Mouse (Mus musculus): ENCODE results near the gene Sec22a. TPM values are rescaled to one million over a fixed set of nuclear protein-coding genes. Genes with fewer than 3 reads are reported as not detected.

The Sec22a gene
- polyA plus RNA-seq (2015; fragmentation: Nextera tagmentation; extraction: Ambion mirVana), result 50.4 and 50.8 TPM in 2 replicates

DNA sequence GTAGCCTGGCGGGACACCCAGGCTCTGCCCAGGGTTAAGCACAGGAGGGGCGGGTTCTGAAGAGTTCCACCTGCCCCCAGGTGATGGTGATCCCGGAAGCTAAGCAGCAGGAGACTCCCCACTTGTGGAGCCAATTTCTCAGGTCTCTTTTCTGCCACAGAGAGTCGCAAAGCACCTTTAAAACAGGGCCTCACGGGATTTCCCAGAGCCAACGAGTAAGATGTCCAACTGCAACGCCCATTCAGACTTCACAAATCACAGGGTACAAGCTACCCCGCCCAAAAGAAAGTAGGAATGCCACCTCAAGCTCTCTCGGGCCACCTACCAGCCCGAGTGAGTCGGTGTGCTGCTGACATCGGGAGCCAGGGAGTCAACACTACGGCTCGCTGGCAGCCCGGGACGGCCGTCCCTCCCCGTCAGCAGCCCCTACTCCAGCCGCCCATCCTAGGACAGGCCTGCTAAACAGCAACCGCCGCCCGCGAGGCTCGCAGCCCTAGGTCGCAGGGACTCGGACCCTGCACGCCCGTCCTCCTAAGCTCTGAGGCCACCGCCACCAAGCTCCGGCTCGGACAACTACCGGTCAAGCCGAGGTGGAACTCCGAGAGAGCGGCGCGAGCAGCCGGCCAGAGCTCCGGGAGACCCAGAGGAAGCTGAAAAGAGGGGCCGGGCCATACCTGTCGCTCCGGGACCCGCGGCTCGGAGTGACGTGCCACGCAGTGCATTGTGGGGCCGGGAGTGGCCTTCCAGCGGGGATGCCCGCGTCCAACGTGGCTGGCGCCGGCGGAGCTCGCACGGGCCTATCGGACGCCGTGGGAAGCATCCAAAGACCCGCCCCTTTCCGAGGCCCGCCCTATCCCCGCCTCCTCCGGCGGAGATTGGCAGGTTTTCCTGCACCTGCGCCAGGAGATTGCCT is at the start of gene Sec22a:
Gene Sec22a, minus strand, starts transcription at position 769 of the 913 bp plus-strand sequence.
- H3K4me1 ChIP-seq (ENCODE audit: insufficient read depth, low read length), result peaks cover 10% of the 10 kb centered on the region; the same call in 1 of the 2 replicates
- peaks cover 2% of the 10 kb centered on the region; the same call in 1 of the 2 replicates for H3K36me3 ChIP-seq (ENCODE audit: insufficient read depth, low read length)
- peak within 1 kb of the TSS; percentile 78 for H3K4me3 ChIP-seq (ENCODE audit: low read length)
- no peaks in the 10 kb centered on the region for H3K9me3 ChIP-seq (ENCODE audit: low read length)
- under 1% methylated on average over 67 of the region's 67 CpGs for WGBS
- ATAC-seq (ENCODE audit: low FRiP score, low TSS enrichment), result peak; percentile 99
- peak within 1 kb of the TSS; percentile 77 for H3K27ac ChIP-seq (ENCODE audit: low read length)
- peak within 1 kb of the TSS; percentile 84 for H3K4me2 ChIP-seq (replicated peaks; ENCODE audit: low read depth, low read length)
- no peaks in the 10 kb centered on the region for H3K27me3 ChIP-seq (ENCODE audit: insufficient read depth, low read length)
- H3K9ac ChIP-seq (replicated peaks; ENCODE audit: low read length), result peak within 1 kb of the TSS; percentile 86

DNA sequence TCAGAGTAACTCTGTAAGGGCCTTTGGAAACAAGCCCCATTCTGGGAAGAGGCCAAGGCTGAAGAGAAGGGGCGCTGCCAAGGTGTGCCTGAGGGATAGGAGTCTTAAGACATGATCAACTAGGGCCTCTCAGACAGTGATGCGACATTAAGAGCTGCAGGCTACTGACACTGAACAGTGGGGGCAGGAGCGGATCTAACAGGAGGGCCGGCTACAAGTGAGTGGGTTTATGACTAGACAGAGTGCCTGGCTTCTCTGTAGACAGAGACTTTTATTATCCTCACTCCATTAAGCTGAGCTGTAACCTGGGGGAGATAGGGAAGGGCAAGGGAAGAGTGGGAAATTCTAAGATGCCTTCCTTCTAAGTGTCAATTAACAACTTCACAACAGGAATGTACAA is 43.0 kb upstream of the Sec22a start:
- no peaks in the 10 kb centered on the region for H3K27me3 ChIP-seq (ENCODE audit: insufficient read depth, low read length)
- WGBS, result 23% methylated on average over 4 of the region's 4 CpGs
- H3K9me3 ChIP-seq (ENCODE audit: low read length), result no peaks in the 10 kb centered on the region
- H3K9ac ChIP-seq (replicated peaks; ENCODE audit: low read length), result no peak overlapping the region
- H3K27ac ChIP-seq (ENCODE audit: low read length), result no peak overlapping the region
- no peak overlapping the region for H3K4me3 ChIP-seq (ENCODE audit: low read length)
- peaks cover 13% of the 10 kb centered on the region for H3K36me3 ChIP-seq (ENCODE audit: insufficient read depth, low read length)
- ATAC-seq (ENCODE audit: low FRiP score, low TSS enrichment), result peak; percentile 79
- peaks cover 15% of the 10 kb centered on the region for H3K4me1 ChIP-seq (ENCODE audit: insufficient read depth, low read length)
- H3K4me2 ChIP-seq (replicated peaks; ENCODE audit: low read depth, low read length), result no peak overlapping the region

DNA sequence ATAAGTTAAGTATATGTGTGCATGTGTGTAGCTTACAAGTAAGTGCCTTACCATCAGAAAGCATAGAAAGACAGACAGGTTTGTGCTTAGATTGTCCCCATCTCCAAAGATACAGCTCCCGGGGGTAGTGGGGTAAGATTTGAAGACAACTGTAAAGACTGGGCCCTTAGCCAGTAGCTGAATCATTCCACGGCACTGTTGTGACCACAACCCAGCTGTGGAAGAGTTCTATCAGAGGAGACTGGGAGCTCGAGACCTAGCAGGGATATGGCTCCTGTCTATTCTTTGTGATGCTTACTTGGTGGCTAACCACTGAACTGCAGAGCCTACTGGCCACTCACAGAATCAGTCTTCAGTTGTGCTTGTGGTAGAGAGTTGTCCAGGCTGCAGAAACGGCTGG is 42.4 kb upstream of the Sec22a start:
- Histone ChIP-seq H3K4me3 (ENCODE audit: low read length) (no peak overlapping the region), H3K4me1 (ENCODE audit: insufficient read depth, low read length) (peaks cover 15% of the 10 kb centered on the region), H3K36me3 (ENCODE audit: insufficient read depth, low read length) (peaks cover 18% of the 10 kb centered on the region), H3K4me2 (replicated peaks; ENCODE audit: low read depth, low read length) (no peak overlapping the region), H3K9ac (replicated peaks; ENCODE audit: low read length) (no peak overlapping the region), H3K27ac (ENCODE audit: low read length) (no peak overlapping the region), H3K27me3 (ENCODE audit: insufficient read depth, low read length) (no peaks in the 10 kb centered on the region), H3K9me3 (ENCODE audit: low read length) (no peaks in the 10 kb centered on the region)
- WGBS, result 74% methylated on average over 4 of the region's 4 CpGs
- ATAC-seq (ENCODE audit: low FRiP score, low TSS enrichment), result no peak

DNA sequence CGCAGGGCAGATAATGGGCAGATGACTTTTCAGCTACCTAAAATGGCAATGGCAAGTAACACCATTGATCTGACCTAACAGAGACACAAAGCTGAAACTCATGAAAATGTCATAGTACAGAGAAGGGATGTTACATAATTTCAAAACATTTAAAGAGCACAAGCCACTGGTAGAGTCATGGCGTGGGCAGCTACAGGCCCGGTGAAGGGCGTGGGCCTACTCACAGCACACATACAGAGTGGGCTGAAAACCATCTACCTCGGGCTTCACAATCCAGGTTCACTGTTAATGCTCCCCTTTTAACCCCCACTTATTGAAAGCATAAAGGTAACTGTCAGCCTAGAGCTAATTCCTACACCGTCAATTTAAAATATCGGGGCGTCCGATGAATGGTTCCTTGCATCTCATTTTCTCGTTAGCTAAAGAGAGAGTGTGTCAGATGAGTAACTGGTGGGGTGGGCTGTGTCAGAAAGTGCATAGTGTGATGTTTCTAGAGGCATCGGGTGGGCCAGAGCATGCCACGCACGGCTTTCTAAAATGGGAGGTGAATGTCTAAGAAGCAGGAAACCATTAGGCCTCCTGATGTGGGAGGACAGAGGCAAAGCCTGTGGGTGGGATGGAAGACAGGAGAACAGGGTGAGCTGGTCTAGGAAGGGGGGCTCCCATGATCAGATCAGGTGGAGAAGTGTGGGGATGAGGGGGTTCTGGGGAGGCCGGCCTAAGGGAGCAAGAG is 41.8 kb upstream of the Sec22a start:
- Histone ChIP-seq H3K27ac (ENCODE audit: low read length) (no peak overlapping the region), H3K9me3 (ENCODE audit: low read length) (no peaks in the 10 kb centered on the region), H3K4me2 (replicated peaks; ENCODE audit: low read depth, low read length) (no peak overlapping the region), H3K4me3 (ENCODE audit: low read length) (no peak overlapping the region), H3K27me3 (ENCODE audit: insufficient read depth, low read length) (no peaks in the 10 kb centered on the region), H3K4me1 (ENCODE audit: insufficient read depth, low read length) (peaks cover 11% of the 10 kb centered on the region), H3K9ac (replicated peaks; ENCODE audit: low read length) (no peak overlapping the region), H3K36me3 (ENCODE audit: insufficient read depth, low read length) (peaks cover 19% of the 10 kb centered on the region)
- WGBS, result 91% methylated on average over 14 of the region's 14 CpGs
- ATAC-seq (ENCODE audit: low FRiP score, low TSS enrichment), result no peak

DNA sequence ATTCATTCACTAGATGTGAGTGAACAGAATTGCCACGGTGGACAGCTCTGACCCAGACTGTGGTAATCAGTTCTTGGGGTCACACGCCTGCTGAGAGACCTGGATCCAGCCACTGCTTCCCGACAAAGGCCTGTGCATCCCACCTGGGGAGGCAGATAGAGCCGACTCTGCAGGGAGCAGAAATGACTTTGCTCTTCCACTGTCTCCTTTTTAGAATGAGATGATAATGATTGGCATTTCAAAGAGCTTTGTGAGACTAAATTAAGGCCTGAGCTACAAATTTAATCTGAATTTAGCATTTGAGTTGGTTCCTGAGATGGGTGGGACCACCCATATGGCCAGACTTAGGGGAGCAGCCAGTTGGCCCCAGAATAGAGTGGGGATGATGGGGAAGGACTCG is 41.1 kb upstream of the Sec22a start:
- Histone ChIP-seq H3K36me3 (ENCODE audit: insufficient read depth, low read length) (peaks cover 19% of the 10 kb centered on the region), H3K4me1 (ENCODE audit: insufficient read depth, low read length) (peaks cover 8% of the 10 kb centered on the region), H3K9me3 (ENCODE audit: low read length) (no peaks in the 10 kb centered on the region), H3K4me2 (replicated peaks; ENCODE audit: low read depth, low read length) (no peak overlapping the region), H3K27me3 (ENCODE audit: insufficient read depth, low read length) (no peaks in the 10 kb centered on the region), H3K4me3 (ENCODE audit: low read length) (no peak overlapping the region), H3K9ac (replicated peaks; ENCODE audit: low read length) (no peak overlapping the region), H3K27ac (ENCODE audit: low read length) (no peak overlapping the region)
- ATAC-seq (ENCODE audit: low FRiP score, low TSS enrichment), result no peak
- WGBS, result 81% methylated on average over 5 of the region's 5 CpGs

DNA sequence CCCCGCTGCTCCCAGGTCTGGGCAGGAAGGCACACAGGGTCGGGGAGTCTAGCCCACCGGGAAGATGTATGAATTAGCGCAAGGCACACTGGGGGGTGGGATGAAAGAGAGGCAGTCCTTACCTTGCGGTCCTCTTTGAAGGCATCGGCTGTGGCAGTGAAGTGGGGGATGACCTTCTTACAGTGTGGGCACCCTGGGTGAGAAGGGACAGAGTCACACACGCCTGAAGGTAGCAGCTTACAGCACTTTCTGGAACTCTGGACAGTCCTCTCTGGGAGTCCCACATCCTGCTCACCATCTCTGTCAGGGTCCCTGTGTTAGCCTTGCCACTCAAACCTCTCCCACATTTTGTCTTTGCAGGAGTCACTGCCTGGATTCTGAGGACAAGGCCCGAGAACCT is 40.2 kb upstream of the Sec22a start:
- Histone ChIP-seq H3K9me3 (ENCODE audit: low read length) (no peaks in the 10 kb centered on the region), H3K4me2 (replicated peaks; ENCODE audit: low read depth, low read length) (no peak overlapping the region), H3K27ac (ENCODE audit: low read length) (no peak overlapping the region), H3K9ac (replicated peaks; ENCODE audit: low read length) (no peak overlapping the region), H3K4me1 (ENCODE audit: insufficient read depth, low read length) (peaks cover 8% of the 10 kb centered on the region), H3K27me3 (ENCODE audit: insufficient read depth, low read length) (no peaks in the 10 kb centered on the region), H3K36me3 (ENCODE audit: insufficient read depth, low read length) (peaks cover 19% of the 10 kb centered on the region), H3K4me3 (ENCODE audit: low read length) (no peak overlapping the region)
- no peak for ATAC-seq (ENCODE audit: low FRiP score, low TSS enrichment)
- WGBS, result 86% methylated on average over 8 of the region's 8 CpGs

DNA sequence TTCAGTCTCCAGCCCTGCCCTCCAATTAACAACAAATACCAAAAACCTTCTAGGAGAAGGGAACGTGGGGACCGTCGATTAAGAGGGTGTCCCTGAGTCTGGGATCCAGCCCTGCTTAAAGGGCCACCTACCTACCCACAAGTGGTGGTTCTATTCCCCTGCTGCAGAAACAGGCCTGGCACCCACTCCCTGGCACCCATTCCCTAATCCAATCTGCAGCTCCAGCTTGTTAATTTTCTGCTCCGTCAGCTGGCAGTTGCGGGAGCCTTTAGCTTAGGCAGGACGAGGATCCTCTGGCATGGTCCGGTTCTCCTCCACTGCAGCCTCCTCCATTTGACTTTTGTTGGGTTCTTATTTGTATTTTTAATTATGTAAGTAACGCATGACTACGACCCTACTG is 39.6 kb upstream of the Sec22a start:
- WGBS, result 82% methylated on average over 9 of the region's 9 CpGs
- H3K4me2 ChIP-seq (replicated peaks; ENCODE audit: low read depth, low read length), result no peak overlapping the region
- no peaks in the 10 kb centered on the region for H3K27me3 ChIP-seq (ENCODE audit: insufficient read depth, low read length)
- H3K9me3 ChIP-seq (ENCODE audit: low read length), result no peaks in the 10 kb centered on the region
- H3K36me3 ChIP-seq (ENCODE audit: insufficient read depth, low read length), result peaks cover 17% of the 10 kb centered on the region
- ATAC-seq (ENCODE audit: low FRiP score, low TSS enrichment), result no peak
- H3K9ac ChIP-seq (replicated peaks; ENCODE audit: low read length), result no peak overlapping the region
- peaks cover 8% of the 10 kb centered on the region for H3K4me1 ChIP-seq (ENCODE audit: insufficient read depth, low read length)
- no peak overlapping the region for H3K4me3 ChIP-seq (ENCODE audit: low read length)
- H3K27ac ChIP-seq (ENCODE audit: low read length), result no peak overlapping the region

DNA sequence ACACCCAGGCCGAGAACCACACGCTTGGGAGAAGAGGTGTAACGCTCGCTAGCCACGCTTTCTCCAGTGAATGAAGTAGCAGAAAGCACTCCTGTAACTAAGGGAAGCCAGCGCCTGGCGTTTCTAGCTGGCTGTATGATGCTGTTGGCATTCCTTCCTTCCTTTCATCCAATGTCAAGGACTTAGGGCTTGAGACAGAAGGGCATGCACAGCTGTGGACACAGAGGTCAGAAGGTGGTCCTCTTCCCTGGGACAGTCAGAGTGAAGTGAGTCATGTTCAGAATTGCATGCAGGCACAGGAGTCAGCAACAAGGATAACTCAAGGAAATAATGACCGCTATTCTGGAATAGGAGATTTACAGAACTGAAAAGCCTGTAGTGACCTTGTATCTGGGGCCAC is 29.1 kb upstream of the Sec22a start:
- no peak overlapping the region for H3K4me2 ChIP-seq (replicated peaks; ENCODE audit: low read depth, low read length)
- no peaks in the 10 kb centered on the region for H3K4me1 ChIP-seq (ENCODE audit: insufficient read depth, low read length)
- no peak overlapping the region for H3K9ac ChIP-seq (replicated peaks; ENCODE audit: low read length)
- no peaks in the 10 kb centered on the region for H3K27me3 ChIP-seq (ENCODE audit: insufficient read depth, low read length)
- ATAC-seq (ENCODE audit: low FRiP score, low TSS enrichment), result no peak
- WGBS, result 83% methylated on average over 8 of the region's 8 CpGs
- H3K9me3 ChIP-seq (ENCODE audit: low read length), result peaks cover 3% of the 10 kb centered on the region; the same call in 1 of the 2 replicates
- H3K36me3 ChIP-seq (ENCODE audit: insufficient read depth, low read length), result peaks cover 20% of the 10 kb centered on the region
- H3K4me3 ChIP-seq (ENCODE audit: low read length), result no peak overlapping the region
- H3K27ac ChIP-seq (ENCODE audit: low read length), result no peak overlapping the region

DNA sequence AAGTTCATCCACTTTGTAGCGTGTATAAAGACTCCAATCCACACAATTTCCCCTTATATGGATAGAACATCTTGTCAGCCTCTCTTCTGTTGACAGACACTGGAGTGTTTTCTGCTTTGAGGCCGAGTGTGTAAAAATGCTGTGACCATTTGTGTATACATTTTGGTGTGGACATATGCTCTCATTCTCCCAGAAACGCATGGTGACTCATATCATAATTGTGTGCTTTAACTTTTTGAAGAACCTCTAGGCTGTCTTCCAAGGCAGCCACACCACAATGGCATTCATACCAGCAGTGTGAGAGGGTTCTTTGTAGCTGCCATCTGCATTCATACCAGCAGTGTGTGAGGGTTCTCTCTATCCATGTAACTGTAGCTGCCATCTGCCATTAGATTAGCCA is 21.9 kb upstream of the Sec22a start:
- no peak for ATAC-seq (ENCODE audit: low FRiP score, low TSS enrichment)

DNA sequence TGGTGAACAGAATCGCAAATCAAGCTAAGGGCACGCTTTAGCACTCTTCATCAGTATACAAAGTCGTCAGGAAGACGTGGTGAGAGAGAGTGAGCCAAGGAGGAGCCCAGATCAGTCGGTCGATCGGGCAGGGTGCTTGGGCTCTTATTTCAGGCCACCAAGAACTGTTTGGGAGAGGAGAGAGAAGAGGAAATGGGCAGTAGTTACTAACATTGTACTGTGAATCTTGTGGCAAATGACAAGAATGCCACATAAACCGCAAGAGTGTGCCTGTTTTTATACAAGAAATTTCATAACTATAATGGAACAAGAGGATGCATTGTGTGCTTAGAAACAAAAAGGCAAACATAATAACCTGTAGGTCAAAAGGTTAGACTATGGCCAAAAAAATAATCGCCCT is 16.3 kb upstream of the Sec22a start:
- no peak overlapping the region for H3K27ac ChIP-seq (ENCODE audit: low read length)
- H3K4me3 ChIP-seq (ENCODE audit: low read length), result no peak overlapping the region
- ATAC-seq (ENCODE audit: low FRiP score, low TSS enrichment), result no peak
- no peaks in the 10 kb centered on the region for H3K27me3 ChIP-seq (ENCODE audit: insufficient read depth, low read length)
- H3K9me3 ChIP-seq (ENCODE audit: low read length), result no peaks in the 10 kb centered on the region
- H3K36me3 ChIP-seq (ENCODE audit: insufficient read depth, low read length), result no peaks in the 10 kb centered on the region
- H3K9ac ChIP-seq (replicated peaks; ENCODE audit: low read length), result no peak overlapping the region
- no peaks in the 10 kb centered on the region for H3K4me1 ChIP-seq (ENCODE audit: insufficient read depth, low read length)
- no peak overlapping the region for H3K4me2 ChIP-seq (replicated peaks; ENCODE audit: low read depth, low read length)
- 50% methylated on average over 9 of the region's 9 CpGs for WGBS

More for the DNA sequence above, 21.9 kb upstream of the Sec22a start:
- H3K27ac ChIP-seq (ENCODE audit: low read length), result no peak overlapping the region
- H3K4me1 ChIP-seq (ENCODE audit: insufficient read depth, low read length), result no peaks in the 10 kb centered on the region
- no peak overlapping the region for H3K9ac ChIP-seq (replicated peaks; ENCODE audit: low read length)
- WGBS, result 91% methylated on average over 3 of the region's 3 CpGs
- no peaks in the 10 kb centered on the region for H3K9me3 ChIP-seq (ENCODE audit: low read length)
- H3K36me3 ChIP-seq (ENCODE audit: insufficient read depth, low read length), result no peaks in the 10 kb centered on the region
- no peak overlapping the region for H3K4me3 ChIP-seq (ENCODE audit: low read length)
- H3K4me2 ChIP-seq (replicated peaks; ENCODE audit: low read depth, low read length), result no peak overlapping the region
- no peaks in the 10 kb centered on the region for H3K27me3 ChIP-seq (ENCODE audit: insufficient read depth, low read length)

All from kidney, embryonic 16.5 days (tissue).